Mouse (Mus musculus): ENCODE results near the gene Stac2.

Stac2 gene

GRCm38 (mm10) chr11:98050940-98051339, 2.3 kb downstream of the Stac2 start:
- DNase-seq (ENCODE audit: low spot score): no peak

- DNase-seq (ENCODE audit: low spot score): no peak
These were observed 2.8 kb downstream of the Stac2 start for GRCm38 (mm10) chr11:98050520-98050815.

- DNase-seq (ENCODE audit: low spot score): no peak
These were observed 3.4 kb downstream of the Stac2 start for GRCm38 (mm10) chr11:98049672-98050519.

- DNase-seq (ENCODE audit: low spot score): no peak
These were observed 5.5 kb downstream of the Stac2 start for GRCm38 (mm10) chr11:98047745-98048144.

- no peak for DNase-seq (ENCODE audit: low spot score)
These were observed 6.8 kb downstream of the Stac2 start for GRCm38 (mm10) chr11:98046466-98046865.

GRCm38 (mm10) chr11:98045596-98045995, 7.7 kb downstream of the Stac2 start:
- no peak for DNase-seq (ENCODE audit: low spot score)

- DNase-seq (ENCODE audit: low spot score): no peak
These were observed 9.2 kb downstream of the Stac2 start for GRCm38 (mm10) chr11:98044074-98044473.

- no peak for DNase-seq (ENCODE audit: low spot score)
These were observed 10.5 kb downstream of the Stac2 start for GRCm38 (mm10) chr11:98042741-98043140.

- no peak for DNase-seq (ENCODE audit: low spot score)
These were observed 12.3 kb downstream of the Stac2 start for GRCm38 (mm10) chr11:98040975-98041374.

GRCm38 (mm10) chr11:98037871-98038270, 15.4 kb downstream of the Stac2 start:
- peak; percentile 94 for DNase-seq (ENCODE audit: low spot score)

GRCm38 (mm10) chr11:98035977-98036377, 17.3 kb downstream of the Stac2 start:
- DNase-seq (ENCODE audit: low spot score): peak; percentile 76

- DNase-seq (ENCODE audit: low spot score): no peak
These were observed 18.4 kb downstream of the Stac2 start for GRCm38 (mm10) chr11:98034840-98035239.

GRCm38 (mm10) chr11:98034061-98034460, 19.2 kb downstream of the Stac2 start:
- DNase-seq (ENCODE audit: low spot score): peak; percentile 35

GRCm38 (mm10) chr11:98031443-98031770, 21.9 kb downstream of the Stac2 start:
- DNase-seq (ENCODE audit: low spot score): peak; percentile 80

GRCm38 (mm10) chr11:98030701-98031442, 22.4 kb downstream of the Stac2 start:
- DNase-seq (ENCODE audit: low spot score): peak; percentile 29

- no peak for DNase-seq (ENCODE audit: low spot score)
These were observed 25.5 kb downstream of the Stac2 start for GRCm38 (mm10) chr11:98027785-98028184.

GRCm38 (mm10) chr11:98027297-98027688, 26.0 kb downstream of the Stac2 start:
- peak; percentile 38 for DNase-seq (ENCODE audit: low spot score)

GRCm38 (mm10) chr11:98026570-98027296, 26.5 kb downstream of the Stac2 start, which contains the start of gene Rpl19:
TSS of gene Rpl19 (plus strand) at chr11:98026710.
- DNase-seq (ENCODE audit: low spot score): peak; percentile 94

GRCm38 (mm10) chr11:98026248-98026569, 27.1 kb downstream of the Stac2 start:
- DNase-seq (ENCODE audit: low spot score): no peak

GRCm38 (mm10) chr11:98024516-98024915, 28.7 kb downstream of the Stac2 start:
- DNase-seq (ENCODE audit: low spot score): no peak

GRCm38 (mm10) chr11:98022555-98023371, 30.5 kb downstream of the Stac2 start, which contains the start of gene Cacnb1:
TSS of gene Cacnb1 (minus strand) at chr11:98023034.
- DNase-seq (ENCODE audit: low spot score): peak; percentile 74

GRCm38 (mm10) chr11:98022253-98022554, 31.1 kb downstream of the Stac2 start:
- DNase-seq (ENCODE audit: low spot score): no peak

All from MN1 (cell line).